Mouse (Mus musculus) neural tube, embryonic 11.5 days (tissue): ENCODE data around the gene Zc3h18. TPM values are rescaled to one million over a fixed set of nuclear protein-coding genes. Genes with fewer than 3 reads are reported as not detected.

Experiments used
- ATAC-seq: fragments of 200-750 bp; cut with Nextera tagmentation; 2 replicates; pipeline ENCODE4 v1.8.0; 2017; ENCODE audit warnings: moderate number of reproducible peaks, mild to moderate bottlenecking, moderate TSS enrichment, moderate library complexity; ENCODE audit not compliant: insufficient read depth, low FRiP score, low TSS enrichment
- DNase-seq: peaks from one replicate; pipeline ENCODE4 v3.0.0-alpha.2; 2015; ENCODE audit warnings: low spot score
- H3K27ac ChIP-seq: fragments of 300-500 bp; sonication (generic); 2 replicates; pipeline ENCODE4 v1.5.1; 2014; ENCODE audit warnings: low read depth, mild to moderate bottlenecking, low read length
- H3K27me3 ChIP-seq: fragments of 300-500 bp; sonication (generic); 2 replicates; pipeline ENCODE4 v1.6.1; 2014; ENCODE audit warnings: mild to moderate bottlenecking, low read length, mixed read lengths; ENCODE audit not compliant: control insufficient read depth, insufficient read depth
- H3K36me3 ChIP-seq: fragments of 300-500 bp; sonication (generic); 2 replicates; pipeline ENCODE4 v1.6.1; 2014; ENCODE audit warnings: mild to moderate bottlenecking, low read length, moderate library complexity, mixed read lengths; ENCODE audit not compliant: control insufficient read depth, insufficient read depth
- H3K4me1 ChIP-seq: fragments of 300-500 bp; sonication (generic); 2 replicates; pipeline ENCODE4 v1.6.1; 2014; ENCODE audit warnings: low read length, mixed read lengths; ENCODE audit not compliant: control insufficient read depth, insufficient read depth
- H3K4me2 ChIP-seq: fragments of 300-500 bp; sonication (generic); 2 replicates; pipeline ENCODE4 v1.6.1; 2014; ENCODE audit warnings: low read depth, mild to moderate bottlenecking, moderate library complexity
- H3K4me3 ChIP-seq: fragments of 300-500 bp; sonication (generic); 2 replicates; pipeline ENCODE4 v1.5.1; 2014; ENCODE audit warnings: low read depth, low read length
- H3K9ac ChIP-seq: fragments of 300-500 bp; sonication (generic); 2 replicates; pipeline ENCODE4 v1.6.1; 2014; ENCODE audit warnings: mild to moderate bottlenecking, low read length
- H3K9me3 ChIP-seq: fragments of 300-500 bp; sonication (generic); 2 replicates; pipeline ENCODE4 v1.6.1; 2016; ENCODE audit warnings: low read length; ENCODE audit not compliant: control insufficient read depth
- WGBS: fragments of 180-500 bp; shearing (Covaris S2); extraction: QIAGEN DNeasy Blood & Tissue Kit; methylation state at CpG from one replicate; pipeline ENCODE4 v1.1.7; 2014; 5-methylcytosine and 5-hydroxymethylcytosine counted together
- polyA plus RNA-seq: library from polyadenylated mRNA; unstranded; fragments of >200 nt; fragmentation: Nextera tagmentation; extraction: Ambion mirVana; gene quantifications from 2 replicates; pipeline ENCODE4 v1.2.1, GENCODE M21; 2014

Gene Zc3h18
- polyA plus RNA-seq, 1 experiment from 2014 or later = 40.5 TPM

DNA sequence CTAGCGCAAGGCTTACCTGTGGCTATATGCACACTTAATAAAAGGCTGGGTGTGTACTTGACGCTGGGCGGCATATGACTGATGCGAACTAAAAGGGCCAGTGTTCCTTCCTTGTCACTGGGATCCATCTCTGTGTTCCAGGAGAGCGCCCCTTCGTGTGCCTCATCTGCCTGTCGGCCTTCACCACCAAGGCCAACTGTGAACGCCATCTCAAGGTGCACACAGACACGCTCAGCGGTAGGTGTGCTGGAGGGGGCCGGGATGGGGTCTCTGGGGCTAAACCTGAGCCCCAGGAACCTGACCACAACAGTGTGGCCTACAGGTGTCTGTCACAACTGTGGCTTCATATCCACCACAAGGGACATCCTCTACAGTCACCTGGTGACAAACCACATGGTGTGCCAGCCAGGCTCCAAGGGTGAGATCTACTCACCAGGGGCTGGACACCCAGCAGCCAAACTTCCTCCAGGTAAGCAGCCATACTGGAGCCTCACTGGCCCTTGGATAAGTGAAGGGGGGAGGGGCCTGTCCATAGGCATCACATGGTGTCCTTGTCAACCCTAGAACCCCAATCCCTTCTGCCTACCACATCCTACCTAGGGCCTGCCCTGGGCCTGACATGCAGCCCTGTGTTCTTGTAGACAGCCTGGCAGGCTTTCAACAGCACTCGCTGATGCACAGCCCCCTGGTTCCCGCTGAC lies 41.5 kb upstream of the Zc3h18 start:
- Histone ChIP-seq H3K4me3 (no peak overlapping the region; the same call in 1 of the 2 replicates), H3K4me1 (peaks cover 4% of the 10 kb centered on the region; the same call in 1 of the 2 replicates)

GRCm38 (mm10) chr8:122335638-122336250 lies 40.7 kb upstream of the Zc3h18 start:
- DNase-seq = no peak
- H3K9ac ChIP-seq = peak overlapping the region; percentile 37
- ATAC-seq = no peak
- 7% methylated on average over 53 of the region's 57 CpGs for WGBS
- peak overlapping the region; percentile 51 for H3K4me3 ChIP-seq
- peak overlapping the region; percentile 93 for H3K4me2 ChIP-seq
- peaks cover 46% of the 10 kb centered on the region for H3K27me3 ChIP-seq
- no peak overlapping the region for H3K27ac ChIP-seq
- peaks cover 4% of the 10 kb centered on the region; the same call in 1 of the 2 replicates for H3K4me1 ChIP-seq
- no peaks in the 10 kb centered on the region for H3K36me3 ChIP-seq
- no peaks in the 10 kb centered on the region for H3K9me3 ChIP-seq

More for the DNA sequence above, 41.5 kb upstream of the Zc3h18 start:
- Histone ChIP-seq H3K9ac (no peak overlapping the region), H3K9me3 (no peaks in the 10 kb centered on the region), H3K36me3 (no peaks in the 10 kb centered on the region), H3K4me2 (no peak overlapping the region), H3K27me3 (peaks cover 46% of the 10 kb centered on the region), H3K27ac (no peak overlapping the region)
- WGBS = 84% methylated on average over 13 of the region's 13 CpGs
- no peak for DNase-seq
- no peak for ATAC-seq

GRCm38 (mm10) chr8:122336251-122336910 lies 40.0 kb upstream of the Zc3h18 start:
- WGBS = 1% methylated on average over 67 of the region's 81 CpGs
- peaks cover 46% of the 10 kb centered on the region for H3K27me3 ChIP-seq
- peak overlapping the region; percentile 37 for H3K9ac ChIP-seq
- ATAC-seq = peak; percentile 64
- no peaks in the 10 kb centered on the region for H3K36me3 ChIP-seq
- H3K4me1 ChIP-seq = peaks cover 4% of the 10 kb centered on the region; the same call in 1 of the 2 replicates
- H3K4me2 ChIP-seq = peak overlapping the region; percentile 93
- peak; percentile 79 for DNase-seq
- no peak overlapping the region for H3K27ac ChIP-seq
- H3K9me3 ChIP-seq = no peaks in the 10 kb centered on the region
- H3K4me3 ChIP-seq = peak overlapping the region; percentile 51

- Histone ChIP-seq H3K36me3 (no peaks in the 10 kb centered on the region), H3K9me3 (no peaks in the 10 kb centered on the region), H3K27ac (no peak overlapping the region), H3K4me1 (peaks cover 11% of the 10 kb centered on the region; the same call in 1 of the 2 replicates), H3K27me3 (peaks cover 56% of the 10 kb centered on the region), H3K9ac (no peak overlapping the region), H3K4me2 (no peak overlapping the region), H3K4me3 (no peak overlapping the region)
- DNase-seq (no peak), ATAC-seq (no peak)
- 47% methylated on average over 6 of the region's 6 CpGs for WGBS
Observed at GRCm38 (mm10) chr8:122338852-122339251, 37.6 kb upstream of the Zc3h18 start.

DNA sequence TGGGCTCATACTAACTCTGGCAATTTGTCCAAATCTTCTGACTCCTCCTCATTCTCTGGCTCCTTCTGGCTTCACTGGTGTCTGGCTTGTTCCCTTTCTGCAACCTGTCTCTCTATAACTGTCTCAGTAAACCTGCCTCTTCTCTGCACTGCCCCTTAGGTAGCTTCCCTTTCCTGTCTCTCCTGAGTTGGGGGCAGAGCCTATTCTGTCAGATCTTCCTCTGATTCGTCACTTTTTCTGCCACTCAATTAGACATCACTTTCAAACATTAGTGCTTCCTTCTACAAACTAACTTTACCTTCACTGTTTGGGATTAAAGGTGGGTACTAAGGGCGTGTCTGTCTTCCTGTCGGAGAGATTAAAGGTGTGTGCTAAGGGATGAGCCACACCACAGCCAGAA lies 35.6 kb upstream of the Zc3h18 start:
- Histone ChIP-seq H3K4me3 (no peak overlapping the region), H3K4me2 (no peak overlapping the region), H3K27me3 (peaks cover 47% of the 10 kb centered on the region), H3K9me3 (no peaks in the 10 kb centered on the region), H3K4me1 (peaks cover 11% of the 10 kb centered on the region), H3K9ac (no peak overlapping the region), H3K36me3 (no peaks in the 10 kb centered on the region), H3K27ac (no peak overlapping the region)
- 81% methylated on average over 3 of the region's 3 CpGs for WGBS
- no peak for ATAC-seq
- DNase-seq = no peak

DNA sequence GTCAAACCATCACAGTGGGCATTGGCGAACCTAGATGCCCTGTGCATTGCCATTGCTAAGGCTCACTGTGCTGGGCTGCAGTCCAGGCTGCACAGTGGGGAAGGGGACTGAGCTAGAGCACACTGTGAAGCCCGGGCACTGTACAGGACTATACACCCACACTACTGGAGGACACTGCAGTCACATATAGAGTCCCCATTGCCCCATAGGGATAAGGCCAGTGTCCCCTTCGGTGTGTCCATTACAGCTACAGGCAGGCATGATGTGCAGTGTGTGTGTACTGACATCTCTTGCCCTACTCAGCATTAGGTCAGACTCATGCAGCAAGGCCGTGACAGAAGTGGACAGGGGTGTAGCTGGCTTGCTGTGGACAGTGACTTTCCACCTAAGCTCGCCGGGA lies 34.6 kb upstream of the Zc3h18 start:
- H3K9ac ChIP-seq = no peak overlapping the region
- no peak overlapping the region for H3K27ac ChIP-seq
- no peaks in the 10 kb centered on the region for H3K36me3 ChIP-seq
- 84% methylated on average over 6 of the region's 6 CpGs for WGBS
- ATAC-seq (no peak), DNase-seq (no peak)
- peaks cover 37% of the 10 kb centered on the region for H3K27me3 ChIP-seq
- no peak overlapping the region for H3K4me2 ChIP-seq
- peaks cover 10% of the 10 kb centered on the region for H3K4me1 ChIP-seq
- no peak overlapping the region for H3K4me3 ChIP-seq
- H3K9me3 ChIP-seq = no peaks in the 10 kb centered on the region

DNA sequence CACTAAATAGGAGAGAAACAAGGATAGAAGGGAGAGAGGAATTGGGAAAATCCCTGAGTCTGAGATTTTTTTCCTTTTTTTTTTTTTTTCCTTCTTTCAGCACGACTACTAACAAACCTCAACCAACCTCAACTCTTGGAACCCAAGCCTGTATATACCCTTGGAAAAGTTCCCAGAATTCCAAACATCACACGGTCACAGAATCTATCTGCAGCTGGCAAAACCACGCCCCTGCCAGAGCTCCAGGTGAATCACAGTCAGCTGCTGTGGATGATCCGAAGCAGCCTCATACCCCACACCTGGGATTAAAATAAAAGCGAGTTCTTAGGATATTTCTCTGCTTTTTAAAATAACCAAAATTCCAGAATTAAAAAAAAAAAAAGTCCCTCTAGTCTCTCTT lies 34.0 kb upstream of the Zc3h18 start:
- Histone ChIP-seq H3K27me3 (peaks cover 31% of the 10 kb centered on the region), H3K9ac (no peak overlapping the region), H3K4me2 (no peak overlapping the region), H3K27ac (no peak overlapping the region), H3K36me3 (no peaks in the 10 kb centered on the region), H3K4me3 (no peak overlapping the region), H3K9me3 (no peaks in the 10 kb centered on the region), H3K4me1 (peaks cover 10% of the 10 kb centered on the region)
- DNase-seq (no peak), ATAC-seq (no peak)
- WGBS = 49% methylated on average over 5 of the region's 5 CpGs

GRCm38 (mm10) chr8:122342806-122343209 lies 33.6 kb upstream of the Zc3h18 start:
- H3K4me1 ChIP-seq = peaks cover 10% of the 10 kb centered on the region
- 6% methylated on average over 9 of the region's 9 CpGs for WGBS
- H3K9me3 ChIP-seq = no peaks in the 10 kb centered on the region
- no peak overlapping the region for H3K4me3 ChIP-seq
- ATAC-seq (no peak), DNase-seq (no peak)
- H3K36me3 ChIP-seq = no peaks in the 10 kb centered on the region
- peaks cover 27% of the 10 kb centered on the region for H3K27me3 ChIP-seq
- H3K9ac ChIP-seq = no peak overlapping the region
- peak overlapping the region; percentile 33; the same call in 1 of the 2 replicates for H3K4me2 ChIP-seq
- H3K27ac ChIP-seq = no peak overlapping the region
